Mouse (Mus musculus): Measurements from ENCODE around the gene Kcnmb1.

Kcnmb1 gene

DNA sequence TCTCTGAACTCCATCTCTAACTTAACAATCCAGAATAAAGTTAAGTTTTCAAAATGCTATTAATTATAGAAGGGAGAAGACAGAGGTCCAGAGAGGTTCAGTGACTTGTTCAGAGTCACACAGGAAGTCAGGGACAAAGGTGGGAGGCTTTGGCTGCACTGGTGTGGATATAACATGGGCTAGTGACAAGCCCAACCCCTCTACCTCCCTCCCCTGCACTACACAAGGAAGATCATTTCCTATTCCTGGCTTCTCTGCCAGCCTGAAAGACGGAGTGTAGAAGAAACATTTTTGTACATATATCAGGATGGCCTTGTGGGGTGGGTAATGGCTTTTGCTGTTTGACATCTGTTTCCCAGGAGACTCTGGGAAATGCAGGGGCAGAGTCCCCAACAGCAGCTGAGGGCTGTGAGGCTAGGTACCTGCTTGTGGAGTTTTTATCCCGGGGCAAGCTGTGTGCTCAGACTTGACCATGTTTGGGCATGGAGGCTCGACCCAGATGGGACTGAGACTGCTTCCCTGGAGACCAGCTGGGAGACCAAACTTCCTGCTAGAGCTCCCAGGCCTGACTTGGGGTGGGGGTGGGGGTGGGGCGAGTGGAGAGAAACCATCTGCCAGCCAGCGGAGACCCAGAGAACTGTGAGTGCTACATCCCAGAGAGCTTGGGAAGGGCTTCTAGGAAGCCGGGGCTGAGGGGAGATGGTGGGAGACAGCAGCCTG is at the start of gene Kcnmb1:
Gene Kcnmb1 (plus strand): TSS at position 326 of the 720 bp plus-strand sequence.
- DNase-seq (ENCODE audit: low read depth, low spot score), result no peak

DNA sequence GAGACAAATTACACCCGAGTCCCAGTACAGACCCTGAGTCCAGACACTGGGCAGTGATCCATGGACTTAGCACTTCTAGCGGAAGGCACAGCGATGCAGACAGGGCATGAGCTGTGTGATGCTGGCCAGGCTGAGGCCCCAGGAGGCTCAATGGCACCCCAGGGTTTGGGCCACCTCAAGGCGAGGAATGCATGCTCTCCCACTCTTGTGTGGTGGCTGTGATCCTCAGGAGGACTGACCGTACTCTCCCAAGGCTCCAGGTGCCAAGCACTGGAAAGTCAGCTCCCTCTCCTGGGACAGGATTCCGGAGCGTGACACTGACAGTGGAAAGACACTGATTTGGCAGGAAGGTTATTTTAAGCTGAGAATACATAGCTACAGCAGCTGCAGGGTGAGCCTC is 49.8 kb upstream of the Kcnmb1 start:
- peak; percentile 29 for DNase-seq (ENCODE audit: low read depth, low spot score)

DNA sequence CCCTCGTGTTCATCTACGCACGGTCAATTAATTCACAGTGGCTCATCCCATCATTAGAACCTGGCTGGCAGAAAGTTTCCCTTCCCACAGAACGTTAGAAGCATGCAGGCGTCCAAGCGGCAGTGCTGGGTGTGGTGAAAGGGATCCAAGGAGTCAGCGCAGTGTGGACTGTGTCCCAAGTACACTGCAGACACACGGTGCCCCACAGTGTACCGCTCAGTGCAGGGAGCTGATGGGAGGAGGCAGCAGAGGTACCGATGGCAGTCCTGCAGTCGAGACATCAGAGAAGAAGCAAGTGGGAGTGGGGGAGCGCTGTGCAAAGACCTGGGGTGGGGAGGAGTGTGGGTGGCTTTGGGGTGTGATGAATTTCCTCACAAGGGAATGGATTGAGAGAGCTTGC is 48.6 kb upstream of the Kcnmb1 start:
- no peak for DNase-seq (ENCODE audit: low read depth, low spot score)

DNA sequence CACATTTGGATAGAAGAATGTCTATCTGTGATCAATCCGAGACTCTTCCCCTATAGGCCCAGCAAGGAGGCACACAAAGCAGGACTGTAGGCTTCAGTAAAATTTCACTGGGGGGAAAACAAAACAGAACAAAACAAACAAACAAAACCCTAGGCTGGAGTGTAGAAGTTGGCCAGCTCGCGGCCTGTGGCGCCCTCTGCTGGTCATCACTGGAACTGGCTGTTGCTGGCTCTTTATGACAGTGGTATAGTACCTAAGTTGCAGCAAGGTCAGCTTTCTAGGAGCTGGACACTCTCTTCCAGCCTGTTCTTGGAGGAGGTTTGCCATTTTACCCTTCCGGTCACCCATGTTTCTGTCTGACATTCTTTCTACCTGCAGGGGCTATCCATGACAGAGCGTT is 45.2 kb upstream of the Kcnmb1 start:
- DNase-seq (ENCODE audit: low read depth, low spot score), result peak; percentile 49

DNA sequence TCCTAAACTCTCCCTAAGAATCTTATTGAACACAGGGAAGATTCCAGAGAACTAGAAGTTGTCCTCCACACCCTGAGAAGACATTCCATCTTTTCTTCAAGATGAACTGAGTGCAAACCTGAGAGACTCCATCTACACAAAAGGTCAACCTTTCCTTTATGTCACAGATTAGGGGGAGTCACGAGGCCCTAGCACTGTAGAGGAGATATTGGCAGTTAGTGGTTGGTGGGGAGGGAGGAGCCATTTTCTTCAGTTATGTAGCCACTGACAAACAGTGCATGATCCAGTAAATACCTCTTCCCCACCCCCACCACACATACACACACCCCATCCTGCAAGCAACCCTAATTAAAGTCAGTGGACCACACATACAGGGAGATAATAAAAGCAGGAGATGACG is 44.4 kb upstream of the Kcnmb1 start:
- no peak for DNase-seq (ENCODE audit: low read depth, low spot score)

DNA sequence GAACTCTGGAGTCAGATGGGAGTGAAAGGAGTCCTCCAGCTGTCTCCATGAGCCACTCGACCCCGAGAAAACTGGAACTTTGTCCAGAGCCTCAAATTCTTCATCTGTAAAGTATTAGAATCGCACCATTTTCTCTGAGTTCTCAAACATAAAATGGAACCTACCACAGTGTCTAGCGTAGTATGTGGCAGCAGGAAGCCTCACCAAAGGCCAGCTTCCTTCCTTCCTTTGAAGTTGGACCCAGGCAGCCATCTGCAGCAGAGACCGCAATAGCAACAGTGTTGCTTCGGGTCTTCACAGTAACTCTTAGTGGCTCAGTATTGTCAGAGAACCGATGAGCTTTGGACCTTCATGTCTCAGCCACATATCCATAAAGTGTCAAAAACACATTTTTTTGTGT is 43.0 kb upstream of the Kcnmb1 start:
- no peak for DNase-seq (ENCODE audit: low read depth, low spot score)

DNA sequence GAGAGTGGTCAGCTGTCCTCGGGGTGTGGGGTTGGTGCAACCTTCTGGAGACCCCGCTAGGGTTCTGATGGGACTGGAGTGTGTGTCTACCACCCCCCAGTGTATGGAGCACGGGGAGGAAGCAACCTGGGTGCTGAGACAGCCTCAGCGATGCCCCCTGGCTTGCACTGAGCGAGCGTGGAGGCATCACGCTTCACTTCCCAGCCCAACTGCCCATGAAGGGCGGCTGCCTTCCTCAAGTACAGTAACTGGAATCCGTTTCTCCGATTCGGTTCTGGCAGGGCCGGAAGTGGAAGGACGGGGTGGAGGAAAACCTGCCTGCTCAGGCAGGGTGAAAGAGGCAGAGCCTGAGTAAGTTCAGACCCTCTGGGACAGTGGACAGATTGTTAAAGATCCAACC is 41.4 kb upstream of the Kcnmb1 start:
- DNase-seq (ENCODE audit: low read depth, low spot score), result no peak

DNA sequence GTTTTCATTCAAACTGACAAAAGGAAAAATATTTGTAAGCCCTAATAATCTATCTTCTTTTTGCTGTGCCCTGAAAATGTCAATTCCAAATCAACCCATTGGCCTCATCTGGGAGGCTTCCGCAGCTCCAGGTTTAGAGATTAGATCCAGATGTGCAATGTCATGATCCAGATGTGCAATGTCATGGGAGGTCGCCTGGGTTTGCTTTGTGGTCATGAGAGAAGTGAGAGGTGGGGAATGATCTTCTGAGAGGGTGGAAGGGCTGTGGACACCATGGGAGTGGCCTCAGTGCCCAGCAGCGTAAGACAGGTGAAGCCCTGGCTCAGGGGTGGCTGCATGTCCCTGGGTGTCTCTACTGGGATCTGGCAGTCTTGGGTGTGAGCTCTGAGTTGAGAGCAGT is 39.8 kb upstream of the Kcnmb1 start:
- DNase-seq (ENCODE audit: low read depth, low spot score), result no peak

DNA sequence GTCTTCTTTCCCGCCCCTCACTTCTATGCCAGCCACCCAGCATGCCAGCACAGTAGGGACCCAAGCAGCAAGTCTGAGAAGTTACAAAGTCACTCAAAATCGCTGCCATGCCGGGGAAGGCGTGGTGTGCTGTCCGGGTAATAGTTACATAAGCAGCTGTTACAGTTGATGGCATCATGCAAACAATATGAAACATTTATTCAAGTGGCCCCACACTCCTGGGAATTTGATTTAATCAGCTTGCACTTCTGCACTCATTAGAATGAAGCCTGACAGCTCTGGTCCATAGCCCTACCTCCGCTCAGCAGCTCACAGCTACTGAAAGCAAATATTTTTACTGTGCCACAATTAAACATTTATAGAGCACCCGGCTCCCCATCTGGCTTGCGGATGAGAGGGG is 37.0 kb upstream of the Kcnmb1 start:
- DNase-seq (ENCODE audit: low read depth, low spot score), result no peak

DNA sequence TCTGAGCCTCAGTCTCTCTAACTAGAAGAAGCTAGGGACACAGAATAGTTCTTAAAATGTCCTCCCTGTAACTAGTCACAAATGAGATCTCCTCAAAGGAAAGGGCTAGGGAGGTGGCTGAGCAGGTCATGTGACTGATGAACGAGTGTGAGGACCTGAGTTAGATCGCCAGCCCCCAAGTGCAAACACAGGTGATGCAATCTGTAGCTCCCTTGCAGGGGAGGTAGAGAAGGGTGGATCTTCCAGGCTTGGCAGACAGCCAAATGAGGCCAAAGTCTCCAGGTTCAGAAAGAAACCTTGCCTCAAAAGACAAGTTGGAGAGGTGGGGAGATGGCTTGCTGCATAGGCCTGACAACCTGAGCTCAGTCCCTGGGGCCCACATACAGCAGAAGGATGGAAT is 36.3 kb upstream of the Kcnmb1 start:
- no peak for DNase-seq (ENCODE audit: low read depth, low spot score)

DNA sequence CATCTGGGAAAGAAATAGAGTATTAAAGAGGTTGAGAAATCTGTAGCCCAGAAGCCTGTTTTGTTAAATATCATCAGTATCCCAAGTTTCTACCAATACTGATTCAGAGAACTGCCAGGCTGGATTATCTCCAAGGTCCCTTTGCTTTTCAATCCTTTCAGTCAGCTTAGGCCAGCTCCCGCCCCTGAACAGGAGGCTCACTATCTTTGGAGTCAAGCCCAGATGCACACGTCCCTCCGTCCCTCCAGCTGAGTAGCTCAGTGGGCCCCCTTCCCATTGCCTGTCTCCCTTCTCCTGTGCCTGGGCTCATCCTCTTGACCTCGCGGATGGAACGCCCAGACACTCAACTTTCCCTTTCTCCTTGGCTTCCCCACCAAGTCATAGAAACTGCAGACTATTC is 35.5 kb upstream of the Kcnmb1 start:
- DNase-seq (ENCODE audit: low read depth, low spot score), result no peak

DNA sequence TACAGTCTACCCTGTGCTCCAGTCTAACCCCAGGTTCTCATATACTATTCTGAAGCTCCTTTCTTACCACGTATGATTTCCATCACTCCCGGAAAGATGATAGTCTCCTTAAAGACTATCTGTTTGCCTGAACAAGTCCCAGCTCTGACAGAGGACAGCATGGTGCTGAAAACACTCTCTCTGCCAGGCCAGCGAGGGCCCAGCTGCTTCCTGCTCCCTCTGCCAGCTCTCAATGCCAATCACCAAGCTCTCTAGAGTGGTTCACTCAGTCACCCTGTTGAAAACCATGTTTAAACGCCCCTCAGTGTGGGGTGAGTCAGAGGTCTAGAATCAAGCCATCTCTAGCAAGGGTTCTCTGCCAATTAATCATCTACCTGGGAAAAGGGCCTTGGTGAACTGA is 35.0 kb upstream of the Kcnmb1 start:
- DNase-seq (ENCODE audit: low read depth, low spot score), result peak; percentile 31

DNA sequence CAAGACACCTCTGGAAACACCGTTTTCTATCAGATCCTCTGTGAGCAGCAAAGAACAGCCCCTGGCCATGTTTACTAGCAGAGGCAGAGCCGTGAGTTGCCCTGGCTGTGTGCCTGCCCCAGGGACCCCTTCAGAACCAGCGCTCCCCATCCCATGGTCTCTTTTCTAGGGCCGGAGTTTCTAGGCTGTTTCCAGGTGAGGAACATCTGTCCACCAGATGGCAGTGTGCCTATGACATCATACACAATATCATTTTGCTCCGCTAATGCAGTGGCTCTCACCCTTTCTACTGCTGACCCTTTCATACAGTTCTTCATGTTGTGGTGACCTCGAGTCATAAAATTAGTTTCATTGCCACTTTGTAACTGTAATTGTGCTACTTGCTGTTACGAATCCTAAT is 34.2 kb upstream of the Kcnmb1 start:
- DNase-seq (ENCODE audit: low read depth, low spot score), result peak; percentile 53

DNA sequence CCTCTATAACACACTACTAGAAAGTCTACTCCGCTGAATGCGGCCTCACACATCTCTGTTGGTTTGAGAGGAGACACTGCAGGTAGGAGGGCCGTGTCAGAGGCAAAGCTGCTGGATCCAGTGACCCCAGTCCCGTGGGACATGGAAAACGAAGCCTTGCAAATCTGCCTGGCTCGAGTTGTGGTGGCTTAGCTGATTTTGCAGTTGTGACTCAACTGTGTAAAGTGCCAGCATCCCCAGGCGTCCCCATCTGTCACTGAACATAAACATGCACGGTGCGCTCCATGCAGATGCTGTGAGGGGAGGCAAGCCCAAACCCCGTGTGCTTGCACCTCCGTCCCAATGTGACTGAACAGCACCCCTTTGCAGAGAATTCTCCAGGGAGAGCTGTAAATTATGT is 33.4 kb upstream of the Kcnmb1 start:
- peak; percentile 60 for DNase-seq (ENCODE audit: low read depth, low spot score)

DNA sequence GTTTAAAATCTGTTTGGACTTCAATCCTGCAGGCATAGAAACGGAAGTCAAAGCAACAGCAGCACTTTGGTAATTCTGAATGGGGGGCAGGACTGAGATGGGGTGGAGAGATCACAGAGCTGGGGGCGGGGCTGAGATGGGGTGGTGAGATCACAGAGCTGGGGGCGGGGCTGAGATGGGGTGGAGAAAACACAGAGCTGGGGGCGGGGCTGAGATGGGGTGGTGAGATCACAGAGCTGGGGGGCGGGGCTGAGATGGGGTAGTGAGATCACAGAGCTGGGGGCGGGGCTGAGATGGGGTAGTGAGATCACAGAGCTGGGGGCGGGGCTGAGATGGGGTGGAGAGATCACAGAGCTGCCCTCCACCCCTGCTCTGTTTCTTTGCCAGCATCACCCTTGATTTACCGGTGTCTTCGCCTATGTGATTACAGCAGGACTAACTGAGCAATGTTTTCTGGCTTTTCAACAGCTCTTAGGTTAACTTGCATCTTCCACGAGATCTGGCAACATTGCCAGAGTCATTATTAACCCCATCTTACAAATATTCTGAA is 30.9 kb upstream of the Kcnmb1 start:
- DNase-seq (ENCODE audit: low read depth, low spot score), result no peak

DNA sequence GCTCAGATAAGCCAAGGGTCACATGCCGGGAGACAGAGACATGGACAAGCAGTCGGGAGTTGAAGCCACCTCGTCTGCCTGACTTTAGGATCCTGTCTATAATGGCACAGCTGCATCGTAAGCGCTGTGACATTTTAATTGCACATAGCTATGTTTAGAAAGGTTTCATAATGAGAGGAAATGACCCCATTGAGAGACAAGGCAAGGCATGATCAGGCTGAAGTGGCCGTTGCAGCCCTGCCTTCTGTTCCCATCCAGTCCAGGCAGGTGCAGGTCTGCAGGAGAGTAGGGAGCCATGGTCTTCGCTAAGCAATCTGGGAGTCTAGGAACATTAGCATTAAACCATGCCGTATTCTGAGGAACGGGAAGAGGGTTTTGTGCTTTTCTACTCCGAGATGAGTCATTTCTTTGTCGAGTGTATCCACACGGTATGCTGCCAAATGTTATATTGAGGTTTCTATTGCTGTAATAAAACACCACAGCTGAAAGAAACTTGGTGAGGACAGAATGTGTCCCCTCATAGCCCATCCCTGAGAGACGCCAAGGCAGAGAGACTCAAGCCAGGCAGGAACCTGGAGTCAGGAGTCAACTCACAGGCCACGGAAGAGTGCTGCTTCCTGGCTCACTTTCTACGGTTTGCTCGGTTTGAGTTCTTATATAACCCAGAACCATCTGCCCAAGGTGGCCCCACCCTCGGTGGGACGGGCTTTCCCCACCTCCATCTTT is 30.3 kb upstream of the Kcnmb1 start:
- peak; percentile 75 for DNase-seq (ENCODE audit: low read depth, low spot score)

DNA sequence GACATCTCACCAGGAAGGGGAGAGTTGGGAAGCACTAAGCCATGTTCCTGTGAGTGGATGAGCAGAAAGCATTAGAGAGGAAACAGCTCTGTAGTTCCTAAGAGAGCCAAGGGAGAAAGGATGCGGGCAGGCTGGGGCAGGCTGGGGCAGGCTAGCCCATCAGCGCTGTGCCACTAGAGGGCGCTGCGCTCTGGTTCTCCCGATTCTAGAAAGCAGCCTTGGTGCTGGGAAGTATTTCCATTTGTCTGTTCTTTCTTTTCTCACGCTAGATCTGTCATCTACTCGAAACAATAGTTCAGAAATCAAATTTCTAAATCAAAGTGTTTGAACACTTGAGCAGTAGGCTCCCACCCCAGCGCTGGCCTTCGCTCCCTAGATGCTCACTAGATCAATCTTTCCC is 28.5 kb upstream of the Kcnmb1 start:
- DNase-seq (ENCODE audit: low read depth, low spot score), result no peak

DNA sequence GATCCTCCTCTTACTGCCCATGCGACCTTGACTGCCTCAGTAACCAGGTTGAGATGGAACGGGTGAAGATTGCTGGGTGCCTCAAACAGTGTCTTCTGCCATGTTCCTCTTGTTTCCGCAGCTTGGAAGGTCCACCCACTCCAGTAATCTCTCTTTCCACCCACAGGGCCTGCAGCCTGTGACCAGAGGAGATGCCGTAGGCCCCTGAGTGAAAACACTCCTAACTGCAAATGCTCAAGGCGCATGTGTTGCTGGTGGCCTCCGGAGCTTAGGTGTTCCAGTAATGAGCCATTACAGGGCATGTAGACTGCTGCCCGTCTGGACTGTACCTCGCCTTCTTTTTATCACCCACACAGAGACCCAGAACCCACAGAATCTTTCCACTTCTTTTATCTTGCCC is 25.2 kb upstream of the Kcnmb1 start:
- DNase-seq (ENCODE audit: low read depth, low spot score), result no peak

DNA sequence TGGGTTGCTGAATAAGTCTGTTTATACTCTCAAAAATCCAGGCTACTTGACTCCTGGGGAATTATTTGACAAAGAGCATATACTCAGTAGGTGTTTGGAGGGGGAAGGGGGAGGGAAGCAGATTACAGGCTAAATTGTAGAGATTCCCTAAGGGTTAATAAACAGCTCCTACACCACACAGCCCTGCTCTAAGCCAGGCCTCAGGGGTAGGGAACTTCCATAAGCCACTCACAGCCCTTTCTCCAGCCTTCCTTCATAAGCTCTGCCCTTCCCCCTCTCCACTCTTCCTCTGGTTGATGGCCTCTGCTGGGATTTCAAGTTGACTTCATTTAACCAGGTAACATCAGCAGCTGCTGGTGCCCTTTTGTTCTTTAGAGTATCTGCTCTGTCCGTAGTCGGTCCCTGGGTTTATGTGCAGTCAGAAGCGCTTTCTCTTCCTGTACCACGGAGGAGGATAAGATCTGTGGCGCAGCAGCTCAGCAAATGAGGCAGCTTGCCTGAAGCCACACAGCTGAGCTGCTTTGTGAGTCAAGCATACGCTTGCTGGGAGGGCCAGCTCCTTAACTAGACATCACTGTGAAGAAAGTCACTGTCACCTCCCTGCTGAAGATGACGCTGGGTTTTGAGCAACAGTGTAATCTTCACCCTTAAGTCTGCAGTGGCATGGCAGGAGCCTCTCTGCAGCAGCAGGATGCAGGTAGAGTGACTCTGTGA is 24.1 kb upstream of the Kcnmb1 start:
- DNase-seq (ENCODE audit: low read depth, low spot score), result peak; percentile 79

DNA sequence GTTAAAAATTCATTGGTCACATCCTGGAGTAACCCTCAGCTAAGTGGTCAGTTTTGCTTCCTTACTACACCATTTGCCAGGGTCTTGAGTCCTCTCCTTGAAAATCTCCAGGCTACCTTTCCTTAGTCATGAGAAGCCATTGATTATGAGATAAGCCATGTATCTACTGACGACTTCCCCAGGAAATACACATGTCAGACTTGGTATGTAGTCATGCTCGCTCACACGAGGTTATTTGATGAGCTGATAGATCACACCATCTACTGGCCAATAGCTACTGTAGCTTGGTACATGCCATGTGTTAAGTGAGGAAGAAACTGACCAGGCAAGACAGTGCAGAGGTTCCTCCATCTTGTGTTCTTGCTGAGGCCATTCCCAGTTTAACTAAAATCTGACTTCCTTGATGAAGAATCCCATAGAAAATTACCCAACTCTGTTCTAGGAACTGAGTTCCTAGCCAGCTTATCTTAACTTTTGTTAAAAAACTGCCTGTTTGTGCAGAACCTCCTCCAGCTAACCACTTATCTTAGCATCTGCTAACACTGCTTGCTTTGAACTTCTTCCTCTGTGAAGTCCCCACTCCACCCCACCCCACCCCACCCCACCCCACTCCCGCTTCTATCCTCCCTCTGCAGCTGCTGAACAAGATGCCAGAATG is 23.2 kb upstream of the Kcnmb1 start:
- no peak for DNase-seq (ENCODE audit: low read depth, low spot score)

DNA sequence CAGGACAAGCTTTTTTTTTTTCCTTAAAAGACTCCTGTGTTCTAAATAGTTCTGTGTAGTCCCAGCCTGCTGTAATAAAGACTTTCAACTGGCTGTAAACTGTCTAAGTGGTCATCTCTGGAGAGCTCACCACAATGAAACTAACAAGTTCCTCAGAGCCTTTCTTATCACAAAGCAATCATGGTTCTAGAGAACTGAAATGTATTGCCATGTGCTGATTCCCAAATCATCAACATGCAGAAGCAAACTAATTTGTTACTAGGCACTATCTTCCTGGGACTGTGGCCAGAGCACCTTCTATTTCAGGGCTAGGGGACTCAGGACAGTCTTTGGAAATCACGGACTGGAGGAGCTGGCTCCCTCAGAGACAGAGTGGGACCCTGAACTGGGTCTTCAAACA is 19.2 kb upstream of the Kcnmb1 start:
- no peak for DNase-seq (ENCODE audit: low read depth, low spot score)

All from brain, adult 2 months (tissue).